ENCODE assay signal across 11 mouse cellular contexts in genomic region chr5:123499717-123500116, GRCm38 (mm10). TPM values are rescaled to one million over a fixed set of nuclear protein-coding genes. Genes with fewer than 3 reads are reported as not detected.
A peak's percentile ranks its signal among the peaks of the same experiment; 100 is the strongest.
DNase-seq lines count a peak whose midpoint lies in the region; ATAC-seq and TF ChIP-seq lines count a peak whose summit lies in the region.
"Had no signal": no experiment of that assay in that cellular context is flagged by ENCODE, and none has a peak within 500 bp of the region (broad histone marks: within the 10 kb centered on the region; RNA-seq: fewer than 3 reads in every experiment).

No protein-coding gene starts in this region.

- H3K9ac ChIP-seq in liver, embryonic 14.5 days (replicated peaks), result no peak overlapping the region

- no peak for TF ChIP-seq EP300 in liver, embryonic 14.5 days (IDR thresholded peaks at IDR 0.05; ENCODE audit: low read depth)

- H3K36me3 ChIP-seq in liver, embryonic 14.5 days (replicated peaks; ENCODE audit: control insufficient read depth, insufficient read depth, low read depth), result no peaks in the 10 kb centered on the region

- WGBS in liver, embryonic 14.5 days (ENCODE audit: insufficient replicate concordance), result 33% methylated on average over 4 of the region's 4 CpGs

- H3K4me1 ChIP-seq in liver, embryonic 14.5 days (replicated peaks; ENCODE audit: control insufficient read depth in 2 of 2, insufficient read depth in 2 of 2, low read length in 1 of 2), result peaks cover 0 to 2% of the 10 kb centered on the region in 2 experiments; a peak in 2 of 4 replicates

- H3K4me2 ChIP-seq in liver, embryonic 14.5 days (ENCODE audit: low read depth), result no peak overlapping the region

- TF ChIP-seq CTCF in liver, embryonic 14.5 days (IDR thresholded peaks at IDR 0.05; ENCODE audit: low read depth), result peak; percentile 50

- H3K9me3 ChIP-seq in liver, embryonic 14.5 days (ENCODE audit: control insufficient read depth, low read length), result no peaks in the 10 kb centered on the region

- no peak for ATAC-seq in liver, embryonic 14.5 days (ENCODE audit: insufficient read depth)

- DNase-seq in adrenal gland, adult (ENCODE audit: inconsistent age in 2 of 2, low spot score in 1 of 2), result peak; percentile 58 to 83
- DNase-seq in adrenal gland, postnatal 25 days, result no peak
- DNase-seq in liver, embryonic 14.5 days (ENCODE audit: low read depth in 3 of 3, low spot score in 3 of 3), result no peak
- DNase-seq in liver, result no peak
- DNase-seq in adrenal gland, postnatal 10 days, result peak; percentile 55
- peak; percentile 51 for DNase-seq in heart, postnatal 4 days
- peak; percentile 40 for DNase-seq in retina, postnatal 1 day
- no peak for DNase-seq in urinary bladder, postnatal 4 days (ENCODE audit: low spot score in 2 of 2)

- no peak overlapping the region for H3K4me3 ChIP-seq in liver, embryonic 14.5 days (ENCODE audit: insufficient read depth in 1 of 2, low read depth in 2 of 2, low read length in 2 of 2)
- H3K4me3 ChIP-seq: erythroblast, embryonic 14.5 days had no signal

- no peaks in the 10 kb centered on the region; the same call in none of the 2 replicates for H3K27me3 ChIP-seq in liver, embryonic 14.5 days (ENCODE audit: control insufficient read depth, insufficient read depth, low read length)

- H3K27ac ChIP-seq in liver, embryonic 14.5 days, result no peak overlapping the region

RNA-seq across cellular contexts. Expression of gene Il31, which starts 10.4 kb away (rescaled TPM):
- total RNA-seq in adrenal gland, postnatal 25 days (2021), result not detected in 2 replicates
- polyA plus RNA-seq in liver, embryonic 14.5 days (2012; rRNA removed), result not detected in 2 replicates
- not detected in 2 replicates for polyA plus RNA-seq in liver, embryonic 14.5 days (2014; fragmentation: Nextera tagmentation; extraction: Ambion mirVana)
- not detected for total RNA-seq in adrenal gland, postnatal 10 days (2021)
- not detected for total RNA-seq in heart, postnatal 4 days (2021)
- total RNA-seq: left cerebral cortex, postnatal 36 days had no signal
- polyA plus RNA-seq: erythroblast, embryonic 14.5 days; neural tube, embryonic 14.5 days had no signal

RNA-seq across cellular contexts. Expression of gene B3gnt4, which starts 10.5 kb away (rescaled TPM):
- total RNA-seq in adrenal gland, postnatal 25 days (2021), result 0.30 TPM in 1 of 2 replicates, not detected in the other
- polyA plus RNA-seq in liver, embryonic 14.5 days (2012; rRNA removed), result not detected in 2 replicates
- 0.10 TPM in 1 of 2 replicates, not detected in the other for polyA plus RNA-seq in liver, embryonic 14.5 days (2014; fragmentation: Nextera tagmentation; extraction: Ambion mirVana)
- under 1 TPM; 0.27 to 0.30 TPM for total RNA-seq in adrenal gland, postnatal 10 days (2021)
- total RNA-seq in heart, postnatal 4 days (2021), result not detected
- polyA plus RNA-seq: erythroblast, embryonic 14.5 days had no signal

RNA-seq across cellular contexts. Expression of gene Lrrc43, which starts 10.6 kb away (rescaled TPM):
- total RNA-seq in adrenal gland, postnatal 25 days (2021), result not detected in 2 replicates
- polyA plus RNA-seq in liver, embryonic 14.5 days (2012; rRNA removed), result 0.02 TPM in 1 of 2 replicates, not detected in the other
- not detected in 2 replicates for polyA plus RNA-seq in liver, embryonic 14.5 days (2014; fragmentation: Nextera tagmentation; extraction: Ambion mirVana)
- total RNA-seq in adrenal gland, postnatal 10 days (2021), result not detected
- total RNA-seq in heart, postnatal 4 days (2021), result not detected
- polyA plus RNA-seq: erythroblast, embryonic 14.5 days had no signal

RNA-seq across cellular contexts. Expression of gene Diablo, which starts 24.3 kb away (rescaled TPM):
- total RNA-seq in adrenal gland, postnatal 25 days (2021), result 65.0 and 79.3 TPM in 2 replicates
- polyA plus RNA-seq in liver, embryonic 14.5 days (2012; rRNA removed), result 31.2 and 35.4 TPM in 2 replicates
- 55.9 and 62.1 TPM in 2 replicates for polyA plus RNA-seq in liver, embryonic 14.5 days (2014; fragmentation: Nextera tagmentation; extraction: Ambion mirVana)
- 10 to 100 TPM; 66.7 to 85.1 TPM for total RNA-seq in adrenal gland, postnatal 10 days (2021)
- total RNA-seq in heart, postnatal 4 days (2021), result 10 to 100 TPM; 51.9 to 58.1 TPM

RNA-seq across cellular contexts. Expression of gene Gm49027, which starts 25.6 kb away (rescaled TPM):
- 6.4 and 11.3 TPM in 2 replicates for total RNA-seq in adrenal gland, postnatal 25 days (2021)
- 0.28 and 0.44 TPM in 2 replicates for polyA plus RNA-seq in liver, embryonic 14.5 days (2012; rRNA removed)
- 0.10 and 0.22 TPM in 2 replicates for polyA plus RNA-seq in liver, embryonic 14.5 days (2014; fragmentation: Nextera tagmentation; extraction: Ambion mirVana)
- 10 to 100 TPM in 1 of 2 experiments, 1 to 10 TPM in 1; 8.9 to 19.0 TPM for total RNA-seq in adrenal gland, postnatal 10 days (2021)
- under 1 TPM; 0.21 to 0.52 TPM for total RNA-seq in heart, postnatal 4 days (2021)
- polyA plus RNA-seq: erythroblast, embryonic 14.5 days had no signal

Comparison
In these comparisons a context has a peak if more than half of its experiments do, and no peak if none do; other contexts are left out.
1. DNase-seq: peak in adrenal gland, adult (2 of 2), adrenal gland, postnatal 10 days (single experiment), heart, postnatal 4 days (single experiment) and retina, postnatal 1 day (single experiment); none in adrenal gland, postnatal 25 days (single experiment), liver, embryonic 14.5 days (0 of 3), liver (single experiment) and urinary bladder, postnatal 4 days (0 of 2).